Mouse (Mus musculus) limb, embryonic 11.5 days (tissue): Measurements from ENCODE around the gene Pigq. TPM values are rescaled to one million over a fixed set of nuclear protein-coding genes. Genes with fewer than 3 reads are reported as not detected.

Experiments
- ATAC-seq: fragments of 200-750 bp; cut with Nextera tagmentation; 2 replicates; pipeline ENCODE4 v1.8.0; 2017; ENCODE audit warnings: low read depth; ENCODE audit not compliant: insufficient number of reproducible peaks, low FRiP score, low TSS enrichment
- DNase-seq: peaks from one replicate; pipeline ENCODE4 v3.0.0-alpha.2; 2015; ENCODE audit warnings: low spot score
- H3K27ac ChIP-seq: fragments of 300-500 bp; sonication (generic); replicated peaks from 2 replicates; pipeline ENCODE4 v1.5.1; 2014; ENCODE audit warnings: low read depth, mild to moderate bottlenecking, low read length
- H3K27me3 ChIP-seq: fragments of 300-500 bp; sonication (generic); 2 replicates; pipeline ENCODE4 v1.6.1; 2014; ENCODE audit warnings: mild to moderate bottlenecking, low read length, mixed read lengths; ENCODE audit not compliant: control insufficient read depth, insufficient read depth
- H3K36me3 ChIP-seq: fragments of 300-500 bp; sonication (generic); 2 replicates; pipeline ENCODE4 v1.6.1; 2014; ENCODE audit warnings: mild to moderate bottlenecking, low read length, moderate library complexity, mixed read lengths; ENCODE audit not compliant: control insufficient read depth, insufficient read depth
- H3K4me1 ChIP-seq: fragments of 300-500 bp; sonication (generic); 2 replicates; pipeline ENCODE4 v1.6.1; 2014; ENCODE audit warnings: low read length, mixed read lengths; ENCODE audit not compliant: control insufficient read depth, insufficient read depth
- H3K4me2 ChIP-seq: fragments of 300-500 bp; sonication (generic); 2 replicates; pipeline ENCODE4 v1.6.1; 2014; ENCODE audit warnings: low read depth, mild to moderate bottlenecking, moderate library complexity; ENCODE audit not compliant: severe bottlenecking
- H3K4me3 ChIP-seq: fragments of 300-500 bp; sonication (generic); 2 replicates; pipeline ENCODE4 v1.5.1; 2014; ENCODE audit warnings: low read depth, low read length
- H3K9ac ChIP-seq: fragments of 300-500 bp; sonication (generic); 2 replicates; pipeline ENCODE4 v1.6.1; 2014; ENCODE audit warnings: mild to moderate bottlenecking, low read length
- H3K9me3 ChIP-seq: fragments of 300-500 bp; sonication (generic); 2 replicates; pipeline ENCODE4 v1.6.1; 2016; ENCODE audit warnings: low read length; ENCODE audit not compliant: control insufficient read depth
- WGBS: fragments of 180-500 bp; shearing (Covaris S2); extraction: QIAGEN DNeasy Blood & Tissue Kit; methylation state at CpG from one replicate; pipeline ENCODE4 v1.1.7; 2014; 5-methylcytosine and 5-hydroxymethylcytosine counted together
- polyA plus RNA-seq: library from polyadenylated mRNA; unstranded; fragments of >200 nt; fragmentation: Nextera tagmentation; extraction: Ambion mirVana; gene quantifications from 2 replicates; pipeline ENCODE4 v1.2.1, GENCODE M21; 2014

The Pigq gene
- polyA plus RNA-seq, 1 experiment from 2014 or later, result 52.8 TPM

GRCm38 (mm10) chr17:25954671-25955070 lies 9.9 kb upstream of the Pigq start:
- WGBS, result 72% methylated on average over 2 of the region's 2 CpGs
- Histone ChIP-seq H3K4me1 (peaks cover 6% of the 10 kb centered on the region), H3K27ac (no peak overlapping the region), H3K27me3 (peaks cover 40% of the 10 kb centered on the region), H3K4me2 (no peak overlapping the region), H3K36me3 (no peaks in the 10 kb centered on the region), H3K9me3 (no peaks in the 10 kb centered on the region), H3K4me3 (no peak overlapping the region), H3K9ac (no peak overlapping the region)
- DNase-seq (no peak), ATAC-seq (no peak)

GRCm38 (mm10) chr17:25953161-25953560 lies 8.4 kb upstream of the Pigq start:
- peaks cover 6% of the 10 kb centered on the region for H3K4me1 ChIP-seq
- H3K27ac ChIP-seq, result no peak overlapping the region
- WGBS, result 73% methylated on average over 5 of the region's 5 CpGs
- H3K27me3 ChIP-seq, result peaks cover 40% of the 10 kb centered on the region
- DNase-seq (no peak), ATAC-seq (no peak)
- H3K9ac ChIP-seq, result no peak overlapping the region
- no peak overlapping the region for H3K4me2 ChIP-seq
- H3K4me3 ChIP-seq, result no peak overlapping the region
- H3K9me3 ChIP-seq, result no peaks in the 10 kb centered on the region
- no peaks in the 10 kb centered on the region for H3K36me3 ChIP-seq

- no peak within 1 kb of the TSS for H3K9ac ChIP-seq
- WGBS, result 1% methylated on average over 57 of the region's 58 CpGs
- peak; percentile 53 for DNase-seq
- peaks cover 6% of the 10 kb centered on the region for H3K4me1 ChIP-seq
- no peaks in the 10 kb centered on the region for H3K9me3 ChIP-seq
- H3K36me3 ChIP-seq, result no peaks in the 10 kb centered on the region
- peaks cover 40% of the 10 kb centered on the region for H3K27me3 ChIP-seq
- H3K4me3 ChIP-seq, result peak within 1 kb of the TSS; percentile 40
- no peak for ATAC-seq
- no peak within 1 kb of the TSS for H3K27ac ChIP-seq
- H3K4me2 ChIP-seq, result peak within 1 kb of the TSS; percentile 69
Observed at GRCm38 (mm10) chr17:25951803-25952623, 7.3 kb upstream of the Pigq start, which contains the start of gene A930017K11Rik. TSS of gene A930017K11Rik (minus strand) at chr17:25952565.

GRCm38 (mm10) chr17:25951225-25951802 lies 6.6 kb upstream of the Pigq start:
- Histone ChIP-seq H3K4me2 (peak overlapping the region; percentile 69), H3K27me3 (peaks cover 40% of the 10 kb centered on the region), H3K36me3 (no peaks in the 10 kb centered on the region), H3K9me3 (no peaks in the 10 kb centered on the region), H3K4me1 (peaks cover 6% of the 10 kb centered on the region), H3K4me3 (peak overlapping the region; percentile 40), H3K27ac (no peak overlapping the region), H3K9ac (no peak overlapping the region)
- ATAC-seq (no peak), DNase-seq (no peak)
- under 1% methylated on average over 33 of the region's 33 CpGs for WGBS

- Histone ChIP-seq H3K4me2 (0 out of 2 replicates have a peak overlapping the region, but pooled peaks have one; percentile 69), H3K4me3 (no peak overlapping the region)
Observed at GRCm38 (mm10) chr17:25950706-25951105, 6.0 kb upstream of the Pigq start.

GRCm38 (mm10) chr17:25949981-25950380 lies 5.2 kb upstream of the Pigq start:
- Histone ChIP-seq H3K9ac (no peak overlapping the region), H3K4me2 (no peak overlapping the region), H3K4me3 (no peak overlapping the region), H3K9me3 (no peaks in the 10 kb centered on the region), H3K36me3 (no peaks in the 10 kb centered on the region), H3K4me1 (peaks cover 8% of the 10 kb centered on the region), H3K27me3 (peaks cover 40% of the 10 kb centered on the region), H3K27ac (no peak overlapping the region)
- DNase-seq (no peak), ATAC-seq (no peak)
- WGBS, result 71% methylated on average over 5 of the region's 5 CpGs

More at GRCm38 (mm10) chr17:25950706-25951105, 6.0 kb upstream of the Pigq start:
- Histone ChIP-seq H3K9me3 (no peaks in the 10 kb centered on the region), H3K9ac (no peak overlapping the region), H3K4me1 (peaks cover 8% of the 10 kb centered on the region), H3K27ac (no peak overlapping the region), H3K27me3 (peaks cover 40% of the 10 kb centered on the region), H3K36me3 (no peaks in the 10 kb centered on the region)
- DNase-seq (no peak), ATAC-seq (no peak)
- 0% methylated on average over 3 of the region's 3 CpGs for WGBS

GRCm38 (mm10) chr17:25948051-25948450 lies 3.3 kb upstream of the Pigq start:
- Histone ChIP-seq H3K9ac (no peak overlapping the region), H3K4me2 (no peak overlapping the region), H3K36me3 (no peaks in the 10 kb centered on the region)

GRCm38 (mm10) chr17:25947576-25947975 lies 2.8 kb upstream of the Pigq start:
- H3K27ac ChIP-seq, result no peak overlapping the region
- no peak for DNase-seq
- H3K27me3 ChIP-seq, result peaks cover 29% of the 10 kb centered on the region
- ATAC-seq, result no peak
- H3K36me3 ChIP-seq, result no peaks in the 10 kb centered on the region
- 0 out of 2 replicates have a peak overlapping the region, but pooled peaks have one; percentile 12 for H3K9ac ChIP-seq
- no peaks in the 10 kb centered on the region for H3K9me3 ChIP-seq
- no peak overlapping the region for H3K4me3 ChIP-seq
- peaks cover 8% of the 10 kb centered on the region for H3K4me1 ChIP-seq
- no peak overlapping the region for H3K4me2 ChIP-seq
- 91% methylated on average over 4 of the region's 4 CpGs for WGBS

More at GRCm38 (mm10) chr17:25948051-25948450, 3.3 kb upstream of the Pigq start:
- Histone ChIP-seq H3K9me3 (no peaks in the 10 kb centered on the region), H3K27ac (no peak overlapping the region), H3K27me3 (peaks cover 34% of the 10 kb centered on the region), H3K4me3 (no peak overlapping the region), H3K4me1 (peaks cover 8% of the 10 kb centered on the region)
- WGBS, result 80% methylated on average over 8 of the region's 8 CpGs
- ATAC-seq (no peak), DNase-seq (no peak)
